ENCODE assay signal across 1 mouse cellular context in genomic region chr4:63842278-63842677, GRCm38 (mm10).
TF ChIP-seq lines count a peak whose summit lies in the region.

No protein-coding gene starts in this region.

TF ChIP-seq in CH12.LX, 34 proteins besides CTCF, POLR2A, EP300 and RAD21 (continued from another document):
- peak; percentile 100 for TF ChIP-seq CHD1 (IDR thresholded peaks at IDR 0.05; ENCODE audit: low read depth, low read length)
